Mouse (Mus musculus): ENCODE data around the gene Crb3.

Crb3 gene

GRCm38 (mm10) chr17:57062011-57062521 lies 3.2 kb downstream of the Crb3 start:
- DNase-seq (ENCODE audit: low spot score in 2 of 2), result no peak

- DNase-seq (ENCODE audit: low spot score in 2 of 2), result no peak
Measured at GRCm38 (mm10) chr17:57062548-57062947, 3.6 kb downstream of the Crb3 start.

- DNase-seq (ENCODE audit: low spot score in 2 of 2), result no peak
Measured at GRCm38 (mm10) chr17:57063031-57063430, 4.1 kb downstream of the Crb3 start.

- DNase-seq (ENCODE audit: low spot score in 2 of 2), result no peak
Measured at GRCm38 (mm10) chr17:57066908-57067307, 8.0 kb downstream of the Crb3 start.

GRCm38 (mm10) chr17:57070272-57070671 lies 11.4 kb downstream of the Crb3 start:
- no peak for DNase-seq (ENCODE audit: low spot score in 2 of 2)

GRCm38 (mm10) chr17:57070699-57071098 lies 11.8 kb downstream of the Crb3 start:
- no peak for DNase-seq (ENCODE audit: low spot score in 2 of 2)

- no peak for DNase-seq (ENCODE audit: low spot score in 2 of 2)
Measured at GRCm38 (mm10) chr17:57076916-57077315, 18.0 kb downstream of the Crb3 start.

- DNase-seq (ENCODE audit: low spot score in 2 of 2), result no peak
Measured at GRCm38 (mm10) chr17:57078336-57078735, 19.4 kb downstream of the Crb3 start, which contains the start of gene Dennd1c. Gene Dennd1c, minus strand, starts transcription at chr17:57078514.

- DNase-seq (ENCODE audit: low spot score in 2 of 2), result no peak
Measured at GRCm38 (mm10) chr17:57079919-57080318, 21.0 kb downstream of the Crb3 start.

GRCm38 (mm10) chr17:57081234-57081842 lies 22.4 kb downstream of the Crb3 start:
- DNase-seq (ENCODE audit: low spot score in 2 of 2), result no peak

GRCm38 (mm10) chr17:57082481-57082880 lies 23.6 kb downstream of the Crb3 start:
- DNase-seq (ENCODE audit: low spot score in 2 of 2), result no peak

GRCm38 (mm10) chr17:57085970-57086757 lies 27.3 kb downstream of the Crb3 start:
- DNase-seq (ENCODE audit: low spot score in 2 of 2), result no peak

- peak; percentile 84 to 86 for DNase-seq (ENCODE audit: low spot score in 2 of 2)
Measured at GRCm38 (mm10) chr17:57087049-57087832, 28.3 kb downstream of the Crb3 start, which contains the start of gene Tubb4a. Gene Tubb4a, minus strand, starts transcription at chr17:57087782.

- no peak for DNase-seq (ENCODE audit: low spot score in 2 of 2)
Measured at GRCm38 (mm10) chr17:57094222-57094621, 35.3 kb downstream of the Crb3 start.

- DNase-seq (ENCODE audit: low spot score in 2 of 2), result peak; percentile 28 to 30
Measured at GRCm38 (mm10) chr17:57095855-57096622, 37.1 kb downstream of the Crb3 start.

GRCm38 (mm10) chr17:57096623-57096920 lies 37.7 kb downstream of the Crb3 start:
- DNase-seq (ENCODE audit: low spot score in 2 of 2), result peak; percentile 85 to 87

GRCm38 (mm10) chr17:57098321-57098720 lies 39.4 kb downstream of the Crb3 start:
- no peak for DNase-seq (ENCODE audit: low spot score in 2 of 2)

- no peak for DNase-seq (ENCODE audit: low spot score in 2 of 2)
Measured at GRCm38 (mm10) chr17:57099629-57100325, 40.9 kb downstream of the Crb3 start.

GRCm38 (mm10) chr17:57102276-57102675 lies 43.4 kb downstream of the Crb3 start:
- no peak for DNase-seq (ENCODE audit: low spot score in 2 of 2)

GRCm38 (mm10) chr17:57104496-57104895 lies 45.6 kb downstream of the Crb3 start:
- DNase-seq (ENCODE audit: low spot score in 2 of 2), result no peak

All from right cerebral cortex, adult 2 months (tissue).